14 mouse cellular contexts compared by ENCODE assay signal in genomic region chr9:97772431-97772830, GRCm38 (mm10).
"Had no signal": no experiment of that assay in that cellular context is flagged by ENCODE, and none has a peak within 500 bp of the region (broad histone marks: within the 10 kb centered on the region; RNA-seq: fewer than 3 reads in every experiment).

No protein-coding gene starts in this region.

- H3K4me3 ChIP-seq: limb, embryonic 12.5 days; liver, embryonic 13.5 days; lung, embryonic 15.5 days; megakaryocyte, embryonic 14.5 days; midbrain, embryonic 13.5 days; neural tube, embryonic 12.5 days had no signal

- H3K4me2 ChIP-seq: limb, embryonic 12.5 days; liver, embryonic 13.5 days; lung, embryonic 15.5 days; midbrain, embryonic 13.5 days; neural tube, embryonic 12.5 days had no signal

- H3K4me1 ChIP-seq: liver, embryonic 13.5 days; lung, embryonic 15.5 days; megakaryocyte, embryonic 14.5 days; midbrain, embryonic 13.5 days; neural tube, embryonic 12.5 days had no signal

- H3K36me3 ChIP-seq: limb, embryonic 12.5 days; liver, embryonic 13.5 days; lung, embryonic 15.5 days; midbrain, embryonic 13.5 days; neural tube, embryonic 12.5 days had no signal

- DNase-seq: kidney, adult 8-10 months; kidney, postnatal 25 days; liver; liver, embryonic 13.5 days; liver, postnatal 0 days; lung, postnatal 14 days; thymus, postnatal 4 days had no signal

- H3K9ac ChIP-seq: limb, embryonic 12.5 days; liver, embryonic 13.5 days; liver, postnatal 0 days; lung, embryonic 15.5 days; midbrain, embryonic 13.5 days; neural tube, embryonic 12.5 days had no signal

- H3K9me3 ChIP-seq: limb, embryonic 12.5 days; liver, embryonic 13.5 days; lung, embryonic 15.5 days; midbrain, embryonic 13.5 days; neural tube, embryonic 12.5 days had no signal

- H3K27me3 ChIP-seq: limb, embryonic 12.5 days; liver, embryonic 13.5 days; lung, embryonic 15.5 days; megakaryocyte, embryonic 14.5 days; neural tube, embryonic 12.5 days had no signal

- H3K27ac ChIP-seq: limb, embryonic 12.5 days; liver, embryonic 13.5 days; lung, embryonic 15.5 days; macrophage; midbrain, embryonic 13.5 days; neural tube, embryonic 12.5 days; stomach, postnatal 0 days had no signal

- ATAC-seq: liver, postnatal 0 days; midbrain, embryonic 13.5 days had no signal
